Mouse (Mus musculus) megakaryocyte, embryonic 14.5 days (primary cell): ENCODE measurements around the gene Gtf2h5. TPM values are rescaled to one million over a fixed set of nuclear protein-coding genes. Genes with fewer than 3 reads are reported as not detected.

Experiments
- H3K27me3 ChIP-seq: replicated peaks from 2 replicates; pipeline ENCODE3; 2012; ENCODE audit warnings: inconsistent platforms
- H3K36me3 ChIP-seq: replicated peaks from 2 replicates; pipeline ENCODE3; 2012; ENCODE audit warnings: low read length, inconsistent platforms, mixed read lengths
- H3K4me1 ChIP-seq: 2 replicates; pipeline ENCODE4 v1.6.1; 2012; ENCODE audit warnings: inconsistent platforms
- H3K4me3 ChIP-seq: replicated peaks from 2 replicates; pipeline ENCODE3; 2012; ENCODE audit warnings: moderate library complexity, mild to moderate bottlenecking, inconsistent platforms
- H3K9me3 ChIP-seq: 2 replicates; pipeline ENCODE4 v1.6.1; 2012; ENCODE audit warnings: inconsistent platforms
- FLI1 ChIP-seq: IDR thresholded peaks from 2 replicates; pipeline ENCODE4 v1.6.1; 2012; ENCODE audit warnings: low read length, inconsistent platforms, mixed read lengths
- GATA1 ChIP-seq: IDR thresholded peaks from 3 replicates; pipeline ENCODE4 v1.6.1; 2012; ENCODE audit warnings: mixed read lengths, low read length, inconsistent platforms, borderline replicate concordance
- polyA plus RNA-seq: library from polyadenylated mRNA; stranded (reverse); fragments of >175 nt; gene quantifications from 2 replicates; pipeline ENCODE4 v1.2.3, GENCODE M21; 2012; ENCODE audit warnings: low replicate concordance; ENCODE audit not compliant: insufficient read depth

Gene Gtf2h5
- polyA plus RNA-seq, 1 experiment, result 3.9 TPM

- TF ChIP-seq FLI1 (no peak), GATA1 (no peak)
These were observed 48.5 kb downstream of the Gtf2h5 start for GRCm38 (mm10) chr17:6128039-6128438.

GRCm38 (mm10) chr17:6129361-6129760, 49.8 kb downstream of the Gtf2h5 start:
- Histone ChIP-seq H3K4me3 (no peak overlapping the region), H3K36me3 (no peaks in the 10 kb centered on the region), H3K4me1 (no peaks in the 10 kb centered on the region), H3K27me3 (peaks cover 8% of the 10 kb centered on the region), H3K9me3 (no peaks in the 10 kb centered on the region)
- no peak for TF ChIP-seq GATA1
- no peak for TF ChIP-seq FLI1

More at GRCm38 (mm10) chr17:6128039-6128438, 48.5 kb downstream of the Gtf2h5 start:
- H3K4me3 ChIP-seq, result no peak overlapping the region
- H3K36me3 ChIP-seq, result no peaks in the 10 kb centered on the region
- no peaks in the 10 kb centered on the region for H3K9me3 ChIP-seq
- peaks cover 3% of the 10 kb centered on the region for H3K27me3 ChIP-seq
- no peaks in the 10 kb centered on the region for H3K4me1 ChIP-seq

DNA sequence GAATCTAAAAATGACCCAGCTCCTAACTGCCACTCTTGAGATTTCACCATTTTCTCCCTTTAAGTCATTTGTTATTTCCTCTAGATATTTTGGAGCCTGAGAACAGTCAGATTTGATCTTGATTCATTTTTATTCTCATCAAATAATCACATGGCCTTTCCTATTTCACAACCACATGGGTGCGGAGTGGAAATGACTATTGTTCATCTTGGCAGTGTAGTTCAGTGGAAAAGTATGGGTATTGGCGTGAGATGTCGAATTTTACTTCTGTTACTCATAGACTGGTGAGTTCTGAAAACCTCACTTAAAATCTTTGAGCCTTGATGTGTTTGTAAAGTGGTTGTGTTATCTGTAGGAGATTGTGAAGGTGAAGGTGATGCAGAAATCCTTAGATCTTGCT, 51.5 kb downstream of the Gtf2h5 start:
- TF ChIP-seq GATA1 (no peak), FLI1 (no peak)
- peaks cover 11% of the 10 kb centered on the region for H3K27me3 ChIP-seq
- H3K4me1 ChIP-seq, result no peaks in the 10 kb centered on the region
- H3K36me3 ChIP-seq, result no peaks in the 10 kb centered on the region
- no peaks in the 10 kb centered on the region for H3K9me3 ChIP-seq
- no peak overlapping the region for H3K4me3 ChIP-seq

Other genes starting within 250 kb of the Gtf2h5 start
- gene Snx9, start 238.5 kb upstream of the Gtf2h5 start, polyA plus RNA-seq, result 35.2 and 38.7 TPM in 2 replicates
- gene Synj2, start 138.5 kb upstream of the Gtf2h5 start, polyA plus RNA-seq, result 4.1 and 4.3 TPM in 2 replicates
- 0.44 TPM in 1 of 2 replicates, not detected in the other for gene Serac1, start within 50 bp of the Gtf2h5 start, polyA plus RNA-seq
- 9.1 and 10.9 TPM in 2 replicates for gene Tulp4, start 26.7 kb downstream of the Gtf2h5 start, polyA plus RNA-seq
- gene Tmem181a, start 177.1 kb downstream of the Gtf2h5 start, polyA plus RNA-seq, result 3.6 TPM in 1 of 2 replicates, not detected in the other
- 0.59 TPM in 1 of 2 replicates, not detected in the other for gene Dynlt1a, start 237.7 kb downstream of the Gtf2h5 start, polyA plus RNA-seq